Mouse (Mus musculus) neural tube, embryonic 13.5 days (tissue): ENCODE results near the gene Arl13b. TPM values are rescaled to one million over a fixed set of nuclear protein-coding genes. Genes with fewer than 3 reads are reported as not detected.

Source experiments
- ATAC-seq: fragments of 200-750 bp; cut with Nextera tagmentation; 2 replicates; pipeline ENCODE4 v1.8.0; 2017; ENCODE audit warnings: low read depth, mild to moderate bottlenecking, moderate TSS enrichment, moderate library complexity
- H3K27ac ChIP-seq: fragments of 300-500 bp; sonication (generic); replicated peaks from 2 replicates; pipeline ENCODE4 v1.5.1; 2015; ENCODE audit warnings: moderate library complexity, mild to moderate bottlenecking, inconsistent platforms
- H3K27me3 ChIP-seq: fragments of 300-500 bp; sonication (generic); 2 replicates; pipeline ENCODE4 v1.6.1; 2015; ENCODE audit warnings: mild to moderate bottlenecking, inconsistent platforms
- H3K36me3 ChIP-seq: fragments of 300-500 bp; sonication (generic); 2 replicates; pipeline ENCODE4 v1.6.1; 2015; ENCODE audit warnings: mild to moderate bottlenecking, inconsistent platforms
- H3K4me1 ChIP-seq: fragments of 300-500 bp; sonication (generic); replicated peaks from 2 replicates; pipeline ENCODE4 v1.6.1; 2015; ENCODE audit warnings: inconsistent platforms
- H3K4me2 ChIP-seq: fragments of 300-500 bp; sonication (generic); 2 replicates; pipeline ENCODE4 v1.6.1; 2015; ENCODE audit warnings: inconsistent platforms, mild to moderate bottlenecking, moderate library complexity
- H3K4me3 ChIP-seq: fragments of 300-500 bp; sonication (generic); 2 replicates; pipeline ENCODE4 v1.5.1; 2015; ENCODE audit warnings: mild to moderate bottlenecking, inconsistent platforms
- H3K9ac ChIP-seq: fragments of 300-500 bp; sonication (generic); 2 replicates; pipeline ENCODE4 v1.6.1; 2015; ENCODE audit warnings: moderate library complexity, mild to moderate bottlenecking, inconsistent platforms
- H3K9me3 ChIP-seq: fragments of 300-500 bp; sonication (generic); 2 replicates; pipeline ENCODE4 v1.6.1; 2016; ENCODE audit warnings: inconsistent platforms
- whole genome bisulfite sequencing: fragments of 180-500 bp; shearing (Covaris S2); methylation state at CpG from one replicate; pipeline ENCODE4 v1.1.7; 2015; 5-methylcytosine and 5-hydroxymethylcytosine counted together
- polyA plus RNA-seq: library from polyadenylated mRNA; unstranded; fragments of >200 nt; fragmentation: Nextera tagmentation; extraction: Ambion mirVana; gene quantifications from 2 replicates; pipeline ENCODE4 v1.2.1, GENCODE M21; 2015

Arl13b gene
- polyA plus RNA-seq, 1 experiment from 2014 or later: 16.6 TPM

DNA sequence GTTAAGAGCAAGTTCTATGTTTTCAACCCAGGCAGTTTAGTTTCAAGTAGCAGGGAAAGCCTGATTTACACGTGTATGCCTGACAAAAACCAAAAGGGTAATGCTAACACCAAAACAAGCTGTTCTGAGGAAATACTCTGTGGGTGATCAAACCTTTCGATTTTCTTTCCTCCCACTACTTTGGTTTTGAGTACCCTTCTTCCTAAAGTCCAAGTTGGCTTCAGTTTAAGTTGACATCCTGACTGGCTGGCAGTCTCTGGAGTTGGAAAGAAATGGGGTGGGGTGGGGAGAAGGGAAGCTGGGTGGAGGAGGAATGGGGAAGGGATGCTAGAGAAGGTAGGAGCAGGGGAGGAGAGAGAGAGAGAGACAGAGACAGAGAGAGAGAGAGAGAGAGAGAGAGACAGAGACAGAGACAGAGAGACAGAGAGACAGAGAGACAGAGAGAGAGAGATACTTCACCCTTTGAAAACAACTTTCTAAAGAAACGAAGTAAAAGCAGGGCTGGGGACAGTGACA lies 6.8 kb upstream of the Arl13b start:
- Histone ChIP-seq H3K9me3 (no peaks in the 10 kb centered on the region), H3K27ac (peak overlapping the region; percentile 59; the same call in 1 of the 2 replicates)
- WGBS: 21% methylated on average over 3 of the region's 3 CpGs

DNA sequence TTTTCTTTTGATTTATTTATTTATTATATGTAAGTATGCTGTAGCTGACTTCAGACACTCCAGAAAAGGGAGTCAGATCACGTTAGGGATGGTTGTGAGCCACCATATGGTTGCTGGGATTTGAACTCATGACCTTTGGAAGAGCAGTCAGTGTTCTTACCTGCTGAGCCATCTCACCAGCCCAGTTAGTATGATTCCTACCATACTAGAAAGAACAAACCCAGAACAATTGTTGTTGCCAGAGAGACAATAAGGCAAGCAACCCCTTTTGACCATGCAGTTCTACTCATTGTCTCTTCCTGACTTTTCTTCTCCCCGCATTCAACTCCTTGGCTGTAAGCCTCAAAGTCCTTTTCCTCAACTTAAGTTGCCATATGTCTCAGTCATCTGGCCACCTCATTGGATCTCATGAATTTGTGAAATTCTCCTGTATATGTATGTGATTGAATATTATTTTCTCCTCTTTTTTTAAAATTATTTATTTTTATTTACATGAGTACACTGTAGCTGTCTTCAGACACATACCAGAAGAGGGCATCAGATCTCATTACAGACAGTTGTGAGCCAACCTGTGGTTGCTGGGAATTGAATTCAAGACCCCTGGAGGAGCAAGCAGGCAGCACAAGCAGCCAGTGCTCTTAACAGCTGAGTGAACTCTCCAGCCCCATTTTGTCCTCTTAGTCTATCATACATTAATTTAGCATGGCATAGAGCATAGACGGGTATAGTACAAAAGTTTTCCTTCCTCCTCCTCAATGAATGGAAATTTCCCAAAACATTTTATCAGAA lies 5.8 kb upstream of the Arl13b start:
- H3K9me3 ChIP-seq: no peaks in the 10 kb centered on the region
- H3K27me3 ChIP-seq: no peaks in the 10 kb centered on the region
- no peak overlapping the region for H3K27ac ChIP-seq
- no peak overlapping the region for H3K4me3 ChIP-seq
- WGBS: 78% methylated on average over 3 of the region's 3 CpGs
- H3K4me1 ChIP-seq: peaks cover 7% of the 10 kb centered on the region
- H3K9ac ChIP-seq: no peak overlapping the region
- no peaks in the 10 kb centered on the region for H3K36me3 ChIP-seq
- no peak overlapping the region for H3K4me2 ChIP-seq
- ATAC-seq: no peak

More for the DNA sequence above, 6.8 kb upstream of the Arl13b start:
- peak overlapping the region; percentile 84 for H3K9ac ChIP-seq
- peak overlapping the region; percentile 59 for H3K4me3 ChIP-seq
- no peaks in the 10 kb centered on the region for H3K27me3 ChIP-seq
- peak; percentile 37; the same call in 1 of the 2 replicates for ATAC-seq
- H3K4me1 ChIP-seq: peaks cover 7% of the 10 kb centered on the region
- peak overlapping the region; percentile 93 for H3K4me2 ChIP-seq
- H3K36me3 ChIP-seq: no peaks in the 10 kb centered on the region

DNA sequence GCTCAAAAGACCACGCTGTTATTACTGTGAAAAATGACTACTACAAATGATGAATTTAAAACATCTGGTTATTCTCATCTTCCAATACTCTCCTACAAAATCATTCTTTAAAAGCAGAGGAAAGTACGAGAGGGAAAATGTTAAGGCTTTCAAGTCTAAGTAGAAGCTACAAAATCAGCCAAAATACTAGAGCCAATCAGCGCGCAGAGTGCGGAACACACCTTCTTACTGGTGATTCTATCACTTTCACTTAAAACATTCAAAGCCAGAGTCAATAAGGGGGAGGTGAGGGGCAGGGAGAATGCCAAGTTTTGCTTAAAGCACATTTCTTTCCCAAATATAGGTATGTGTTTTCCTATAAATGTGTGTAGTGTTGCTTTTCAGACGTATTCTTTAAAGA lies 1.5 kb downstream of the Arl13b start:
- Histone ChIP-seq H3K9me3 (no peaks in the 10 kb centered on the region), H3K27ac (no peak overlapping the region), H3K4me3 (peak overlapping the region; percentile 84; the same call in 1 of the 2 replicates), H3K36me3 (no peaks in the 10 kb centered on the region), H3K27me3 (no peaks in the 10 kb centered on the region), H3K4me1 (peaks cover 25% of the 10 kb centered on the region), H3K4me2 (peak overlapping the region; percentile 88), H3K9ac (0 out of 2 replicates have a peak overlapping the region, but pooled peaks have one; percentile 9)
- WGBS: 92% methylated on average over 6 of the region's 6 CpGs
- ATAC-seq: no peak

DNA sequence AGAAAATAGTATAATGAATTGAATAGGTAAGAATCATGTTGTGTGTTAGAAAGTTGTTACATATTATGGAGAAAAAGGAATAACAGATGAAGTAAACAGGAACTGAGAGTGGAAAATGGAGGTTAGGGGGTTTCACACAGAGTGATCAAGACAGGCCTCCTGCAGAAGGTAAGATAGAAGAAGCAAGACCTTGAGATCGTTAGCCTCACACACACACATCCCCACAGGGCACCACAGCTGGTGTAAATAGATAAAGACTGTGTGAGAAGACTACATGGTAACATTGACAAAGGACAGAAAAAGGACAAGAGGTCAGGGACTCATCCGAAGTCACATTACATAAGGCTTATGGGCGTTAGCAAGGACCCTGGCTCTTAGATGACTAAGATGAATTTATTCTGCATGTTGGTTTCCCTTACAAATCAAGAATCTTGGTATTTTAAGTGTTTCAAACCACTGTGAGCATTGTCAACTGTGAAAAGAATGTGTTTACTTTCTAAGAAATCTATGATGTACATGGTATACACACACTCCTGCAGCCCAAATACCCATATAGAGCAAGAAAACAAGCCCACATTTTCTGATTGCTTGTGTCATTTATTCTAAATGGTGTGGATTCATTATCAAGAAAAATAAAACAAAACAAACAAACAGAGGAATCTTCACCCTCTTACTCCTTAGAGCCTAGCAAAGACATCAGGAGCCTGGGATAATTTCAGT lies 12.7 kb downstream of the Arl13b start:
- ATAC-seq: no peak
- no peak overlapping the region for H3K27ac ChIP-seq
- H3K4me2 ChIP-seq: no peak overlapping the region
- H3K4me3 ChIP-seq: no peak overlapping the region
- H3K9ac ChIP-seq: no peak overlapping the region
- no peaks in the 10 kb centered on the region for H3K36me3 ChIP-seq
- no peaks in the 10 kb centered on the region for H3K4me1 ChIP-seq
- WGBS: 61% methylated on average over 3 of the region's 3 CpGs
- no peaks in the 10 kb centered on the region for H3K27me3 ChIP-seq
- H3K9me3 ChIP-seq: no peaks in the 10 kb centered on the region

DNA sequence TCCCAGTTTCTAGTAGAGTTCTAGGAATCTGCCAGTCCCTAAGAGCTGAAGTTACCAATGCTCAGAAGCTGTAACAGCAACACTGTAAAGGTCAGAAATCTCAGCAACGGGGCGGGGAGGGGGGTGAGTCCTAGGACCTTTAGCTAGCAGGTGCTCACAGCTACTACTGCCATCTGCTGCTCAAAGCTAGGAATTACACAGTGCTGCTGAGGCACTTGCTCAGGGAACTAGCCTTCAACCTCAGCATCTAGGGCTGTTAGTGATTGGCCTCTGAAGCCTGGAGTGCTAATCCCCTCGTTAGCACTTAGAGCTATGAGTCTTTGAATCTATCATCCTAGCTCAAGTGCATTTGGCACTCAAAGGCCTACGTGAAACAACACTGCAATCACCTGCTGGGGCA lies 14.4 kb downstream of the Arl13b start:
- Histone ChIP-seq H3K27me3 (no peaks in the 10 kb centered on the region), H3K4me1 (no peaks in the 10 kb centered on the region), H3K27ac (no peak overlapping the region), H3K36me3 (no peaks in the 10 kb centered on the region), H3K4me3 (no peak overlapping the region), H3K9ac (no peak overlapping the region), H3K4me2 (no peak overlapping the region), H3K9me3 (no peaks in the 10 kb centered on the region)
- peak; percentile 50; the same call in 1 of the 2 replicates for ATAC-seq
- 22% methylated on average over 4 of the region's 4 CpGs for WGBS

DNA sequence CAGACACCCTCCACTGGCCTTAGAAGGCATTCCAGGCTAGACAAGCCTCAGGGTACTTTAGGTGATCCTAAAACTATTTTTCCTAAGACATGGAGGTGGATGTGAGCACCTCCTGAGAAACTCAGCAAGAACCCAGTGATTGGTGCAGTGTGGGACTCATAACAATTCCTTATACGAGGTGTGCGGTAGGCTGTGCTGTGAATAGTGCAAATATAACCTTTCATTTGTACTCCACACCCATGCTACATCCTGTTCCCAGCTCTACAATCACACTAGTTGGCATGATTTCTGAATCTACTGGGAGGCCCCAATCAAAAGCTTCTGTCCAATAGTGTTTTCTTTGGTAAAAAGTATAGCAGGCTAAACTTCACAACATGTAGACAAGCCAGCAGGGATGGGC lies 14.8 kb downstream of the Arl13b start:
- Histone ChIP-seq H3K9me3 (no peaks in the 10 kb centered on the region), H3K27ac (no peak overlapping the region), H3K27me3 (no peaks in the 10 kb centered on the region), H3K9ac (no peak overlapping the region), H3K36me3 (no peaks in the 10 kb centered on the region), H3K4me1 (no peaks in the 10 kb centered on the region), H3K4me3 (no peak overlapping the region), H3K4me2 (no peak overlapping the region)
- ATAC-seq: no peak
- 89% methylated on average over 2 of the region's 2 CpGs for WGBS

DNA sequence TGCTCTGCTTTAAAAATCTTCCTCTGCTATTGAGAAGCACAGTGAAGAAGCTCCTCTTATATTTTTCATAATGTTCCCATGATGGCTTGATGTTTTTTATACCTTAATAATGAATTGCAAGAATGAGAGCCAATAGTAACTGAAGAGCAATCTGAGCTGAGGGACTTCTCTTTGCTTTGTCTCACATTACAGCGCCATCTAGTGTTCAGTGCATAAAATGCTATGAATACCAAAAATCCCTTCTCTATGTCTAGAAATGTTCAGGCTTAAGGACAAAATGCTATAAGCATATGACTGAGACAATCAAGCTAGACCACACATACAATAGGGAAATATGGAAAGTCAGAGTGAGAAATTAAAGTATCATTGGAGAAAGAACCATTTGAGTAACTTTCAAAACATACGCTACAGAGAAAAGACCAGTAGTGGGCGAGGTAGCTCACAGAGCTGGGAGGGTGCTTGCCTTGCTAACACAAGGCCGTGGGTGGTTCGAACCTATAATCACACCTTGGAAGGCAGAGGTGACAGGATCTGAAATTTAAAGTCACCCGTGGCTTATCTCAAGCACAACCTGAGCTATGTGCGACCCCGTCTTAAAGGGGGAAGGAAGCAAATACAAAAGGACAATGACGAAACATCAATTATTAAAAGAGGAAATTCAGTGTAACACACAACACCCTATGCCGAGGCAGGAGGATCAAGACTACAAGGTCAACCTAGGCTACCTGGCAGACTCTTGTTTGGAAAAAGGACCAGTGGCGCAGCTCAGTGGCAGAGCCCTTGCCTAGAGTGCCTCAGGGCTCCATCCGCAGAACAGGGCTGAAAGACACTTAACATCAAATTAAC lies 20.5 kb downstream of the Arl13b start:
- WGBS: 78% methylated on average over 12 of the region's 12 CpGs
- no peak overlapping the region for H3K4me3 ChIP-seq
- H3K9me3 ChIP-seq: no peaks in the 10 kb centered on the region
- no peaks in the 10 kb centered on the region; the same call in 1 of the 2 replicates for H3K36me3 ChIP-seq
- no peaks in the 10 kb centered on the region for H3K4me1 ChIP-seq
- H3K9ac ChIP-seq: no peak overlapping the region
- ATAC-seq: peak; percentile 26; the same call in 1 of the 2 replicates
- H3K27me3 ChIP-seq: no peaks in the 10 kb centered on the region
- H3K4me2 ChIP-seq: no peak overlapping the region
- H3K27ac ChIP-seq: no peak overlapping the region

DNA sequence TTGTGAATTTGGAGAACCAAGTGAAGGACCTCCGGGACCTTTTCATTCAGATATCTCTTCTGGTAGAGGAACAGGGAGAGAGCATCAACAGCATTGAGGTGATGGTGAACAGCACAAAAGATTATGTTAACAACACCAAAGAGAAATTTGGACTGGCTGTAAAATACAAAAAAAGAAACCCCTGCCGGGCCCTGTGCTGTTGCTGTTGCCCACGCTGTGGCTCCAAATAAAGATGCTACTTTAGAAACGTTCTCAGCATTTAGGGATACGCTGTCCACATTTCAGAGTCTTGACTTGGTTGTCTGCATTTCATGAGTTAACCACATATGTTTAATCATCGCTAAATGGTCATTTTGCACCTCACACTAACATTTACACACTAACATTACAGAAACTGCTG lies 24.4 kb downstream of the Arl13b start:
- Histone ChIP-seq H3K4me3 (no peak overlapping the region), H3K9ac (no peak overlapping the region), H3K27ac (no peak overlapping the region), H3K4me1 (no peaks in the 10 kb centered on the region), H3K36me3 (no peaks in the 10 kb centered on the region; the same call in 1 of the 2 replicates), H3K27me3 (no peaks in the 10 kb centered on the region), H3K4me2 (no peak overlapping the region), H3K9me3 (no peaks in the 10 kb centered on the region)
- ATAC-seq: no peak
- WGBS: 94% methylated on average over 6 of the region's 6 CpGs

DNA sequence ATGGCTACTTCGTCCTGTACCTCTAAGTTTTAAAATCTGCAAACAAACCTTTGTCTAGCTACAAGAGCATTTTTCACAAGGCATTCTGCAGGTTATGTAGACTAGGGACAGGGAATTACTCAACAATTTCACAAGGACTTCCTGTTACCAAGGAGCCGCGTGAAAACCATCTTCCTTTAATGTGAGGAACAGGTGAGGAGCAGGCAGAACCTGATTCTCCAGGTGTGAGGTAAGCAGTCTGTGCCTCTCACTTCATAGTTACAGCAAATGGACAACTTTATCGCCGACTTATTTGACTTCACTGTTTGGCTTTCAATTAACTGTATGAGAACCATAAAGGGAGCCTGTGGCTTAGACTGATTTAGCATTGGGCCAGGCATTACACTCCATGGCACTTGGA lies 32.3 kb downstream of the Arl13b start, which contains the start of gene Stx19:
Gene Stx19 (plus strand): TSS at position 186 of the 400 bp plus-strand sequence.
- Histone ChIP-seq H3K36me3 (peaks cover 13% of the 10 kb centered on the region), H3K4me1 (no peaks in the 10 kb centered on the region), H3K4me3 (no peak within 1 kb of the TSS), H3K9ac (no peak within 1 kb of the TSS), H3K9me3 (no peaks in the 10 kb centered on the region), H3K27ac (no peak within 1 kb of the TSS), H3K4me2 (no peak within 1 kb of the TSS), H3K27me3 (no peaks in the 10 kb centered on the region)
- no peak for ATAC-seq
- WGBS: 86% methylated on average over 5 of the region's 5 CpGs

DNA sequence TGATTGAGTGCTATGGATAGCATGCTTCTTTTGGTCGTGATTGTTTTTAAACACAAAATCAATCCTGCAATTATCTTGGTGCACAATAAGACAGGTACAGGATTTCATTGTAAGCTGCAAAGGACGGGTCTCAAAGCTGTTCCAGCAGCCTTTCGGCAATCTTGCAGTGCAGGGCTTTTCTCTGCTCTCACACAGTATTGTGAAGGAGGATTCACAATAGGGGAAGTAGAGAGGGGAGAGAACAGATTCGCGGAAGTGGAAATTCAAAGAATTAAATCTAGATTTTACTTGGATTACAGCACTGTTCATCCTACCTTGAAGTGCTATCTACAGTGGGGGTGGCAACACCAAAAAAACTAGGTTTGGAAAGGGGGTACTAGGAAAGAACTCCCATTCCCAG lies 33.0 kb downstream of the Arl13b start:
- WGBS: 81% methylated on average over 5 of the region's 5 CpGs
- Histone ChIP-seq H3K4me3 (no peak overlapping the region), H3K27me3 (no peaks in the 10 kb centered on the region), H3K9me3 (no peaks in the 10 kb centered on the region), H3K4me1 (no peaks in the 10 kb centered on the region), H3K27ac (no peak overlapping the region), H3K4me2 (no peak overlapping the region), H3K9ac (no peak overlapping the region), H3K36me3 (peaks cover 13% of the 10 kb centered on the region)
- ATAC-seq: no peak

DNA sequence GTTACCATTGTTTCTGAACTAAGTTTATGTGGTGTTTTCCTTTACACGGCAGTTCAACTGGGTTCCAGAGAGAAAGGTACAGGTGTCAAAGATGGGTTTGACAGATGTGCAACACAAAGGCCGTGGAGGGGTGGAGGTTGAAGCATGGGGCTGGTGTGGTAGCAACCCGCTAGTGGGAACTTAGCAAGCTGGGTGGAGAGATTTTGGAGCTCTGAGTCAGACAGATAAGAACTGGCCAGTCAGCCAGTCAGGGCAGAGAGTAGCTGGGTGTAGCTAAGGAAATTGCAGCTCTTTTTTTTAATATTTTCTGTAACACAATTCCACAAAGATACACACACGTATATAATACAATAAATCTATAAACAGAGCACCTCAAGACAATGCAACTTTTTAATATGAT lies 36.0 kb downstream of the Arl13b start:
- H3K9me3 ChIP-seq: no peaks in the 10 kb centered on the region
- no peak overlapping the region for H3K4me3 ChIP-seq
- H3K27ac ChIP-seq: no peak overlapping the region
- H3K9ac ChIP-seq: no peak overlapping the region
- H3K4me2 ChIP-seq: no peak overlapping the region
- H3K4me1 ChIP-seq: peaks cover 6% of the 10 kb centered on the region; the same call in 1 of the 2 replicates
- peaks cover 13% of the 10 kb centered on the region for H3K36me3 ChIP-seq
- ATAC-seq: no peak
- H3K27me3 ChIP-seq: no peaks in the 10 kb centered on the region
- WGBS: 93% methylated on average over 4 of the region's 4 CpGs
